23 mouse cellular contexts compared by ENCODE assay signal in genomic region chr3:94796181-94796580, GRCm38 (mm10). TPM values are rescaled to one million over a fixed set of nuclear protein-coding genes. Genes with fewer than 3 reads are reported as not detected.
DNase-seq lines count a peak whose midpoint lies in the region; ATAC-seq and TF ChIP-seq lines count a peak whose summit lies in the region.
"Had no signal": no experiment of that assay in that cellular context is flagged by ENCODE, and none has a peak within 500 bp of the region (broad histone marks: within the 10 kb centered on the region; RNA-seq: fewer than 3 reads in every experiment).

No protein-coding gene starts in this region.

- TF ChIP-seq CTCF in hindbrain, postnatal 0 days (IDR thresholded peaks at IDR 0.05; ENCODE audit: low read depth) = no peak

- no peak overlapping the region for H3K9ac ChIP-seq in hindbrain, postnatal 0 days (replicated peaks; ENCODE audit: low read length)
- H3K9ac ChIP-seq: embryonic facial prominence, embryonic 13.5 days; embryonic facial prominence, embryonic 15.5 days; forebrain, embryonic 12.5 days had no signal

- H3K27ac ChIP-seq in hindbrain, embryonic 10.5 days = peak overlapping the region; percentile 69; the same call in 1 of the 2 replicates
- no peak overlapping the region for H3K27ac ChIP-seq in hindbrain, postnatal 0 days
- H3K27ac ChIP-seq: embryonic facial prominence, embryonic 13.5 days; embryonic facial prominence, embryonic 15.5 days; forebrain, embryonic 12.5 days had no signal

- no peaks in the 10 kb centered on the region for H3K27me3 ChIP-seq in hindbrain, embryonic 10.5 days (ENCODE audit: insufficient read depth, poor library complexity, severe bottlenecking)
- no peaks in the 10 kb centered on the region for H3K27me3 ChIP-seq in hindbrain, postnatal 0 days (ENCODE audit: insufficient read depth, low read length)
- H3K27me3 ChIP-seq: embryonic facial prominence, embryonic 13.5 days; embryonic facial prominence, embryonic 15.5 days; forebrain, embryonic 12.5 days had no signal

- H3K36me3 ChIP-seq in hindbrain, embryonic 10.5 days = no peaks in the 10 kb centered on the region
- no peaks in the 10 kb centered on the region for H3K36me3 ChIP-seq in hindbrain, postnatal 0 days (ENCODE audit: insufficient read depth, low read length)
- H3K36me3 ChIP-seq: embryonic facial prominence, embryonic 13.5 days; embryonic facial prominence, embryonic 15.5 days; forebrain, embryonic 10.5 days; forebrain, embryonic 12.5 days had no signal

- ATAC-seq in hindbrain, postnatal 0 days = no peak
- ATAC-seq: forebrain, embryonic 14.5 days; forebrain, embryonic 16.5 days had no signal

- no peak for DNase-seq in hindbrain, embryonic 10.5 days (ENCODE audit: low spot score)
- no peak for DNase-seq in hindbrain, postnatal 0 days (ENCODE audit: low spot score)
- DNase-seq in retina, embryonic 14.5 days (ENCODE audit: low spot score) = peak; percentile 67
- DNase-seq in retina, postnatal 1 day = peak; percentile 71
- no peak for DNase-seq in spleen, postnatal 36 days (ENCODE audit: low spot score in 2 of 2)
- DNase-seq: adrenal gland, adult 2 months; adrenal gland, postnatal 10 days; adrenal gland, postnatal 25 days; cerebellum, adult 11 months; cerebellum, adult 18-20 months; cerebellum, adult 8-10 months; cerebellum, adult 9-11 months; cerebellum, postnatal 14 days; cerebellum, postnatal 36 days; embryo, embryonic 11 days had no signal

- H3K4me2 ChIP-seq in hindbrain, postnatal 0 days (ENCODE audit: low read depth, low read length) = no peak overlapping the region
- H3K4me2 ChIP-seq: embryonic facial prominence, embryonic 13.5 days; embryonic facial prominence, embryonic 15.5 days; forebrain, embryonic 12.5 days had no signal

- no peaks in the 10 kb centered on the region for H3K9me3 ChIP-seq in hindbrain, embryonic 10.5 days
- no peaks in the 10 kb centered on the region for H3K9me3 ChIP-seq in hindbrain, postnatal 0 days (ENCODE audit: low read length)
- H3K9me3 ChIP-seq: embryonic facial prominence, embryonic 13.5 days; embryonic facial prominence, embryonic 15.5 days; forebrain, embryonic 10.5 days; forebrain, embryonic 12.5 days had no signal

- H3K4me1 ChIP-seq in hindbrain, embryonic 10.5 days (replicated peaks) = peaks cover 26% of the 10 kb centered on the region
- H3K4me1 ChIP-seq in hindbrain, postnatal 0 days (ENCODE audit: insufficient read depth, low read length) = no peaks in the 10 kb centered on the region
- H3K4me1 ChIP-seq: embryonic facial prominence, embryonic 13.5 days; embryonic facial prominence, embryonic 15.5 days had no signal

- no peak overlapping the region for H3K4me3 ChIP-seq in hindbrain, embryonic 10.5 days
- H3K4me3 ChIP-seq in hindbrain, postnatal 0 days (ENCODE audit: low read length) = no peak overlapping the region
- H3K4me3 ChIP-seq: embryonic facial prominence, embryonic 13.5 days; embryonic facial prominence, embryonic 15.5 days; erythroblast, embryonic 14.5 days; forebrain, embryonic 10.5 days; forebrain, embryonic 12.5 days had no signal

RNA-seq across cellular contexts. Expression of gene Cgn, which starts 9.9 kb away (rescaled TPM):
- 5.0 and 8.0 TPM in 2 replicates for polyA plus RNA-seq in hindbrain, embryonic 10.5 days (2016; fragmentation: Nextera tagmentation; extraction: Ambion mirVana)
- 5.8 and 7.7 TPM in 2 replicates for total RNA-seq in hindbrain, postnatal 0 days (2014; rRNA removed)
- polyA plus RNA-seq in hindbrain, postnatal 0 days (2015; fragmentation: Nextera tagmentation; extraction: Ambion mirVana) = 9.8 and 10.3 TPM in 2 replicates
- total RNA-seq: common myeloid progenitor, adult 5-6 weeks had no signal

RNA-seq across cellular contexts. Expression of gene Pogz, which starts 41.2 kb away (rescaled TPM):
- 17.6 and 18.2 TPM in 2 replicates for polyA plus RNA-seq in hindbrain, embryonic 10.5 days (2016; fragmentation: Nextera tagmentation; extraction: Ambion mirVana)
- 38.6 and 42.8 TPM in 2 replicates for total RNA-seq in hindbrain, postnatal 0 days (2014; rRNA removed)
- polyA plus RNA-seq in hindbrain, postnatal 0 days (2015; fragmentation: Nextera tagmentation; extraction: Ambion mirVana) = 13.8 and 16.8 TPM in 2 replicates

Comparison
In these comparisons a context has a peak if more than half of its experiments do, and no peak if none do; other contexts are left out.
1. DNase-seq: peak in retina, embryonic 14.5 days (single experiment) and retina, postnatal 1 day (single experiment); none in hindbrain, embryonic 10.5 days (single experiment), hindbrain, postnatal 0 days (single experiment) and spleen, postnatal 36 days (0 of 2).